Mouse (Mus musculus) heart, adult 2 months (tissue): ENCODE data around the gene Dennd2a.

Experiments
- CTCF ChIP-seq: fragments of 200-600 bp; IDR thresholded peaks from 2 replicates; pipeline ENCODE4 v1.8.1; 2022; ENCODE audit warnings: antibody characterized with exemption, mild to moderate bottlenecking, moderate library complexity
- EP300 ChIP-seq: fragments of 200-500 bp; IDR thresholded peaks from 2 replicates; pipeline ENCODE4 v1.6.1; 2011; ENCODE audit warnings: low read depth, low read length, control low read depth; ENCODE audit not compliant: insufficient read depth
- POLR2A ChIP-seq: fragments of 200-500 bp; IDR thresholded peaks from 2 replicates; pipeline ENCODE4 v1.6.1; 2011; ENCODE audit warnings: mild to moderate bottlenecking, low read depth, low read length, control low read depth; ENCODE audit not compliant: insufficient read depth

DNA sequence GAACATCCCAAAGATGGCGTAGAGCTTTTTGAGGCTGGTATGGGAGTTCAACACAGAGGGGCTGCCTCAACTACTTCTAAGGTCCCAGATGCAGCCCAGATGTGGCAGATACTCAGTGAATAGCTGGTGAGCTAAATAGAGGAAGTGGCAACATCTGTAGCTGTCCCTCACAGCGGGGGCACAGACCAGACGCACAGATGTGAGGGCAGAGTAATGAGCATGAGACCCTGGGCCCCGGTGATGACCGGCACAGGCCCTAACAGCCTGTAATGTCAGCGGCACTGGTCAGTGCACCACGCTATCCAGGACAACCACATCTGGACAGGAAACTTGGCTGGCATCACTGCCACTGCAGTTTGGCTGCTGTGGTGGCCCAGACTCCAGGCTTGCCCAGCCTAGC is 54.2 kb downstream of the Dennd2a start:
- TF ChIP-seq EP300 (no peak), CTCF (no peak), POLR2A (no peak)
